Mouse (Mus musculus): ENCODE data around the gene Olfr159. TPM values are rescaled to one million over a fixed set of nuclear protein-coding genes. Genes with fewer than 3 reads are reported as not detected.

The Olfr159 gene
- polyA plus RNA-seq, 1 experiment, result not detected

- Histone ChIP-seq H3K27ac (ENCODE audit: control insufficient read depth, insufficient read depth, low read depth, low read length) (no peak overlapping the region), H3K27me3 (ENCODE audit: control insufficient read depth, insufficient read depth, low read length) (no peaks in the 10 kb centered on the region), H3K36me3 (ENCODE audit: control insufficient read depth, insufficient read depth, low read length) (no peaks in the 10 kb centered on the region), H3K4me1 (ENCODE audit: control insufficient read depth, insufficient read depth, low read length) (peaks cover 8% of the 10 kb centered on the region), H3K4me3 (ENCODE audit: control insufficient read depth, low read depth, low read length) (no peak overlapping the region)
- no peak; the same call in 1 of the 2 replicates for TF ChIP-seq CTCF (IDR thresholded peaks at IDR 0.05; ENCODE audit: control insufficient read depth, insufficient read depth, insufficient replicate concordance, low read depth, low read length)
- no peak for TF ChIP-seq POLR2A (IDR thresholded peaks at IDR 0.05; ENCODE audit: control insufficient read depth, low read depth, low read length)
These were observed 46.0 kb downstream of the Olfr159 start for GRCm38 (mm10) chr4:43724764-43725163.

- Histone ChIP-seq H3K36me3 (ENCODE audit: control insufficient read depth, insufficient read depth, low read length) (no peaks in the 10 kb centered on the region), H3K4me1 (ENCODE audit: control insufficient read depth, insufficient read depth, low read length) (no peaks in the 10 kb centered on the region; the same call in none of the 2 replicates), H3K27ac (ENCODE audit: control insufficient read depth, insufficient read depth, low read depth, low read length) (no peak overlapping the region), H3K4me3 (ENCODE audit: control insufficient read depth, low read depth, low read length) (no peak overlapping the region), H3K27me3 (ENCODE audit: control insufficient read depth, insufficient read depth, low read length) (no peaks in the 10 kb centered on the region)
- TF ChIP-seq POLR2A (IDR thresholded peaks at IDR 0.05; ENCODE audit: control insufficient read depth, low read depth, low read length), result no peak
- no peak for TF ChIP-seq CTCF (IDR thresholded peaks at IDR 0.05; ENCODE audit: control insufficient read depth, insufficient read depth, insufficient replicate concordance, low read depth, low read length)
These were observed 48.6 kb downstream of the Olfr159 start for GRCm38 (mm10) chr4:43722191-43722590.

- TF ChIP-seq POLR2A (IDR thresholded peaks at IDR 0.05; ENCODE audit: control insufficient read depth, low read depth, low read length) (no peak), CTCF (IDR thresholded peaks at IDR 0.05; ENCODE audit: control insufficient read depth, insufficient read depth, insufficient replicate concordance, low read depth, low read length) (no peak)
- no peaks in the 10 kb centered on the region for H3K36me3 ChIP-seq (ENCODE audit: control insufficient read depth, insufficient read depth, low read length)
These were observed 50.1 kb downstream of the Olfr159 start for GRCm38 (mm10) chr4:43720491-43721228.

More at GRCm38 (mm10) chr4:43720491-43721228, 50.1 kb downstream of the Olfr159 start:
- no peak overlapping the region for H3K27ac ChIP-seq (ENCODE audit: control insufficient read depth, insufficient read depth, low read depth, low read length)
- H3K4me3 ChIP-seq (ENCODE audit: control insufficient read depth, low read depth, low read length), result no peak overlapping the region
- no peaks in the 10 kb centered on the region for H3K27me3 ChIP-seq (ENCODE audit: control insufficient read depth, insufficient read depth, low read length)
- H3K4me1 ChIP-seq (ENCODE audit: control insufficient read depth, insufficient read depth, low read length), result no peaks in the 10 kb centered on the region; the same call in 1 of the 2 replicates

Other genes with a start within 250 kb of the Olfr159 start
- 6.0 and 22.9 TPM in 2 replicates for gene Tpm2, start 247.2 kb downstream of the Olfr159 start, polyA plus RNA-seq (2012; rRNA removed)
- 27.9 and 35.0 TPM in 2 replicates for gene Creb3, start 208.7 kb downstream of the Olfr159 start, polyA plus RNA-seq (2012; rRNA removed)
- gene Tln1, start 208.3 kb downstream of the Olfr159 start, polyA plus RNA-seq (2012; rRNA removed), result 44.9 and 51.8 TPM in 2 replicates
- 36.8 and 37.6 TPM in 2 replicates for gene Rgp1, start 192.3 kb downstream of the Olfr159 start, polyA plus RNA-seq (2012; rRNA removed)
- 61.0 and 65.0 TPM in 2 replicates for gene Gba2, start 192.1 kb downstream of the Olfr159 start, polyA plus RNA-seq (2012; rRNA removed)
- gene Msmp, start 186.5 kb downstream of the Olfr159 start, polyA plus RNA-seq (2012; rRNA removed), result 0.83 and 1.1 TPM in 2 replicates
- gene Npr2, start 139.1 kb downstream of the Olfr159 start, polyA plus RNA-seq (2012; rRNA removed), result 2.6 and 4.0 TPM in 2 replicates
- gene Spag8, start 117.4 kb downstream of the Olfr159 start, polyA plus RNA-seq (2012; rRNA removed), result 112 and 124 TPM in 2 replicates
- gene Hint2, start 114.5 kb downstream of the Olfr159 start, polyA plus RNA-seq (2012; rRNA removed), result 11.6 and 14.3 TPM in 2 replicates
- 55.7 and 59.7 TPM in 2 replicates for gene Tmem8b, start 102.0 kb downstream of the Olfr159 start, polyA plus RNA-seq (2012; rRNA removed)
- 182 and 185 TPM in 2 replicates for gene Fam221b, start 101.9 kb downstream of the Olfr159 start, polyA plus RNA-seq (2012; rRNA removed)
- not detected in 2 replicates for gene Olfr70, start 70.2 kb downstream of the Olfr159 start, polyA plus RNA-seq (2012; rRNA removed)
- gene Olfr71, start 60.8 kb downstream of the Olfr159 start, polyA plus RNA-seq (2012; rRNA removed), result not detected in 2 replicates
- 0.62 and 0.73 TPM in 2 replicates for gene Hrct1, start 43.8 kb downstream of the Olfr159 start, polyA plus RNA-seq (2012; rRNA removed)
- gene Spaar, start 41.0 kb downstream of the Olfr159 start, polyA plus RNA-seq (2012; rRNA removed), result 3.0 and 4.6 TPM in 2 replicates
- gene Olfr156, start 52.9 kb upstream of the Olfr159 start, polyA plus RNA-seq (2012; rRNA removed), result not detected in 2 replicates
- not detected in 2 replicates for gene Olfr157, start 69.2 kb upstream of the Olfr159 start, polyA plus RNA-seq (2012; rRNA removed)
- not detected in 2 replicates for gene Olfr155, start 80.6 kb upstream of the Olfr159 start, polyA plus RNA-seq (2012; rRNA removed)
- 7.2 and 7.4 TPM in 2 replicates for gene Reck, start 104.5 kb upstream of the Olfr159 start, polyA plus RNA-seq (2012; rRNA removed)
- gene Glipr2, start 186.4 kb upstream of the Olfr159 start, polyA plus RNA-seq (2012; rRNA removed), result 1.6 and 1.8 TPM in 2 replicates
- gene Ccin, start 212.5 kb upstream of the Olfr159 start, polyA plus RNA-seq (2012; rRNA removed), result 323 and 342 TPM in 2 replicates
- gene Clta, start 233.4 kb upstream of the Olfr159 start, polyA plus RNA-seq (2012; rRNA removed), result 23.1 and 29.0 TPM in 2 replicates